Mouse (Mus musculus) monocyte, adult 59 days (primary cell): Measurements from ENCODE around the gene A630076J17Rik. TPM values are rescaled to one million over a fixed set of nuclear protein-coding genes. Genes with fewer than 3 reads are reported as not detected.

Experiments used
- total RNA-seq, 2 experiments: library from RNA; stranded (reverse); gene quantifications; one replicate each; pipeline ENCODE4 v1.2.4; 2023

A630076J17Rik gene
- total RNA-seq, result not detected

GRCm38 (mm10) chr3:107230527-107230926, at the start of gene A630076J17Rik:
TSS of gene A630076J17Rik (plus strand) at chr3:107230614.

GRCm38 (mm10) chr3:107182756-107183155, 47.7 kb upstream of the A630076J17Rik start, which contains the start of gene Kcna10:
TSS of gene Kcna10 (plus strand) at chr3:107183056.

DNA sequence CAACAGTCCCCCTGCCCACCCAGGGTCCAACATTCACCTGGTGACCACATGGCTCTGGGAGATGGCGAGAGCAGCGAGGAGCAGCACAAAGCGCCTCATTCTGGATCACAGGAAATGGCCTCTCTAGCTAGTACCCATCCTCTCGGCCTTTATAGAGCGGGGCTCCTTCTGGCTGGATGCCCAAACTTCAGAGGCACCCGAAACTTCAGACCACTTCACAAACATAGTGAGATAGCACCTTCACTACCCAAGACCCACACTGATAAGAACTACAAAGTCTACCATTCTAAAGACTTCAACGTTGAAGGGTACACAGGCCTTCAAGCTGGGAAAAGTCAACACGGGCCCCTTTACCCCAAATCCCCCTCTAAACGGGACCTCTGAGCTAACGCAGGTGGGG, 8.8 kb upstream of the A630076J17Rik start, which contains the start of gene Cym:
Cym (minus strand) TSS at position 125 of the 400 bp plus-strand sequence.

GRCm38 (mm10) chr3:107239607-107240006, 9.2 kb downstream of the A630076J17Rik start, which contains the start of gene Prok1:
TSS of gene Prok1 (minus strand) at chr3:107239707.

GRCm38 (mm10) chr3:107278479-107279269, 48.3 kb downstream of the A630076J17Rik start, which contains the start of gene Lamtor5:
TSS of gene Lamtor5 (plus strand) at chr3:107278858.

Other genes starting within 250 kb of the A630076J17Rik start
- 10 to 100 TPM; 17.4 to 17.6 TPM for gene Kcna3, start 194.4 kb upstream of the A630076J17Rik start, total RNA-seq
- gene Kcna2, start 129.5 kb upstream of the A630076J17Rik start, total RNA-seq, result 10 to 100 TPM in 1 of 2 experiments, 1 to 10 TPM in 1; 8.8 to 10.4 TPM
- not detected for gene Kcna10, start 47.6 kb upstream of the A630076J17Rik start, total RNA-seq
- not detected for gene Cym, start 8.9 kb upstream of the A630076J17Rik start, total RNA-seq
- gene Prok1, start 9.1 kb downstream of the A630076J17Rik start, total RNA-seq, result not detected
- gene Lamtor5, start 48.2 kb downstream of the A630076J17Rik start, total RNA-seq, result 10 to 100 TPM; 62.9 to 77.6 TPM
- gene Slc16a4, start 60.6 kb downstream of the A630076J17Rik start, total RNA-seq, result under 1 TPM; 0.18 to 0.43 TPM
- 10 to 100 TPM; 37.7 to 43.3 TPM for gene Rbm15, start 103.1 kb downstream of the A630076J17Rik start, total RNA-seq
- not detected for gene Kcnc4, start 228.9 kb downstream of the A630076J17Rik start, total RNA-seq